Mouse (Mus musculus): ENCODE results near the gene Sdhaf1. TPM values are rescaled to one million over a fixed set of nuclear protein-coding genes. Genes with fewer than 3 reads are reported as not detected.

Sdhaf1 gene
- 13.7 and 18.8 TPM in 2 replicates for polyA plus RNA-seq (2015; fragmentation: Nextera tagmentation; extraction: Ambion mirVana)

DNA sequence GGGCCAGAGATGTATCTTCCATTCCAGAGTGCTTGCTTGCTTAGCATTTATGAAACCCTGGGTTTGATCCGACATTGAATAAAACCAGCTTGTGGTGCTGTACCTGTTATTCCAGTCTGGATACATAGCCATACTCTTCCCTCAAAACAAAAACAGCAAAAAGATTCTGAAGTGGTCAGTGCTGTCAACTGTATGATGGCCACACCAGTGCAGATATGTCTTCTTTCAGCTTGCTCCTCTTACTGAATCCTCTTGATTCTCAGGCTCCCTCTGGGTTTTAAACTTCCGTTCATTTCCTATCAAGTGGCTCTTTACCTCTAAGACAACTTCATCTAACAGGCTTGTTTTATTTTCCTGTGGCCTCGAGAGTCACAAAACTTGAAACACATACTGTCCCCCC lies at the start of gene Sdhaf1:
TSS of gene Sdhaf1 (minus strand) at position 101 of the 400 bp plus-strand sequence.
- peak within 1 kb of the TSS; percentile 79 for H3K4me3 ChIP-seq
- ATAC-seq (ENCODE audit: insufficient number of reproducible peaks, low FRiP score, low TSS enrichment, low read depth): no peak
- 0 out of 2 replicates have a peak, but pooled peaks cover 4% of the 10 kb centered on the region for H3K36me3 ChIP-seq
- H3K27ac ChIP-seq: peak within 1 kb of the TSS; percentile 87
- 70% methylated on average over 3 of the region's 3 CpGs for WGBS
- 0 out of 2 replicates have a peak, but pooled peaks cover 5% of the 10 kb centered on the region for H3K9me3 ChIP-seq
- 0 out of 2 replicates have a peak, but pooled peaks cover 4% of the 10 kb centered on the region for H3K27me3 ChIP-seq
- peak within 1 kb of the TSS; percentile 74 for H3K4me2 ChIP-seq
- H3K4me1 ChIP-seq: peaks cover 17% of the 10 kb centered on the region
- peak within 1 kb of the TSS; percentile 23; the same call in 1 of the 2 replicates for H3K9ac ChIP-seq

DNA sequence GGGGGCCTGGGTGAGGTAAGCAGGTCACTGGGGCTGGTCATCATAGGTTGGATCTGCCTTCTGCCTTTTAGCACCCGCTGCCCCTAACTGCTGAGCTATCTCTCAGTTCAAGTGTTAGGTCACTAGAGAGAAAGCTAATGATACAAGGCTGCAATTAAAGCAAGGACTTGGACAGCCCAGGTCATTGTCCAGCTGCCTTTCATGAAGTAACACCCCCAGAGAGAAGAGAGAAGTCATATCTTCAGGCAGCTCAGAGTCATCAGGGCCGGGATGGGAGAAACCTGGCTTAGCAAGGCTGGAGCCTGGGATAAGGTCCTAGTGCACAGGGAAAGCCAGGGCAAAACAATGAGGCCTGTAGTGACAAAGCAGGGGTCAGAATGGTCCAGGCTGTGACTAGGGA lies 43.8 kb upstream of the Sdhaf1 start:
- Histone ChIP-seq H3K4me1 (peaks cover 7% of the 10 kb centered on the region; the same call in 1 of the 2 replicates), H3K27me3 (peaks cover 10% of the 10 kb centered on the region), H3K9ac (no peak overlapping the region), H3K27ac (no peak overlapping the region), H3K36me3 (no peaks in the 10 kb centered on the region), H3K9me3 (no peaks in the 10 kb centered on the region), H3K4me3 (no peak overlapping the region), H3K4me2 (no peak overlapping the region)
- 72% methylated on average over 2 of the region's 2 CpGs for WGBS
- ATAC-seq (ENCODE audit: insufficient number of reproducible peaks, low FRiP score, low TSS enrichment, low read depth): no peak

DNA sequence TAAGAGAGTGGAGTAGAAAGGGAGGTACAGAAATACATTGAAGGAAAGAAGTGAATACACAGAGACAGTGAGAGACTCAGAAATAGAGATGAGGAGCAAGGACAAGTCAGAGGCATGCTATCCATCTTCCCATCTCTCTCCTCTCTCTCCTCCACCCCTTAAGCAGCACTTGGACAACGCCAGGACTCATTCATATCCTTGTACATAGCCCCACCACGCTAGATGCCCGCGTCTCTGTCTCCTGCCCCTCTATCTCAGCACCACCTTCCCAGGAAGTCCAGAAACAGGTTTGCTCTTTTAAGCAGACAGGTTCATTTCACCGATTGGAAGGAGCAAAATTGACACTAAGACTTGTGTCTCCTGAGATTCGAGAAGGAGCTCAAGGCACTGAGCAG lies 39.6 kb upstream of the Sdhaf1 start:
- no peak for ATAC-seq (ENCODE audit: insufficient number of reproducible peaks, low FRiP score, low TSS enrichment, low read depth)
- peaks cover 10% of the 10 kb centered on the region for H3K27me3 ChIP-seq
- no peak overlapping the region for H3K9ac ChIP-seq
- peak overlapping the region; percentile 63 for H3K4me2 ChIP-seq
- H3K27ac ChIP-seq: no peak overlapping the region
- peaks cover 15% of the 10 kb centered on the region for H3K36me3 ChIP-seq
- H3K4me1 ChIP-seq: peaks cover 33% of the 10 kb centered on the region
- H3K4me3 ChIP-seq: peak overlapping the region; percentile 65
- 54% methylated on average over 6 of the region's 6 CpGs for WGBS
- no peaks in the 10 kb centered on the region for H3K9me3 ChIP-seq

DNA sequence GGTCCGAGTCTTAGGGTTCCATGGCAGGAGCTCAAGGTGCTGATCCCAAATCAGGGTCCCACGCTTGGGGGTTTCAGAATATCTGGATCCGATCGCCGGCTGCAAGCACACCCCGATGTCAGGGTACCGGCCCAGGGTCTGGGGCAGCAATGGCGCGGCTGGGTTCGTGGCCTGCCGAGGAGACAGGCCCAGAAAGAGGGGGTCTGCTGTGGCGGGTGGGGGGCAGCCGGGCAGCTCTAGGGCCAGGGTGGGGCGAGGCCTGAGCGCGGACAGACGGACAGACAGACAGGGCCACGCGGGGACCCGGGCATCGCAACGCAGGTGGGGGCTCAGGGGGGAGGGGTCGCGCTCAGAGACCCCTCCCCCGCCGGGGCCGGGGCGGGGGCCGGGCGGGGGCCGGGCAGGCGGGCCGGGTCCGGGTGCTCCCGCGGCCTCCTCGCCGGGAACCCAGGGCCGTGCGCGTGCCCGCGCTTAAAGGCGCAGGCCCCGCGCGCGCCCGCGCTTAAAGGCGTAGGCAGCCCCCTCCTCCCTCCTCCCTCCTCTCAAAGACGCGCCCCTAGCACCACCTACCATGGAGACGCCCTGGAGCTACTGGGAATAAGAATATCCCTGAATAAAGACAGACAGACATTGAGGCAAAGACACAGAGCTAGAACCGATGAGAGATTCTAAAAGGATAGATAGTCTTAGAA lies 39.1 kb upstream of the Sdhaf1 start, which contains the start of gene Lrfn3:
TSS of gene Lrfn3 (minus strand) at position 121 of the 692 bp plus-strand sequence.
- H3K4me2 ChIP-seq: peak within 1 kb of the TSS; percentile 63
- peak within 1 kb of the TSS; percentile 65 for H3K4me3 ChIP-seq
- peak within 1 kb of the TSS; percentile 60 for H3K9ac ChIP-seq
- H3K27ac ChIP-seq: peak within 1 kb of the TSS; percentile 50
- H3K36me3 ChIP-seq: peaks cover 15% of the 10 kb centered on the region
- ATAC-seq (ENCODE audit: insufficient number of reproducible peaks, low FRiP score, low TSS enrichment, low read depth): peak; percentile 30; the same call in 1 of the 2 replicates
- 1% methylated on average over 49 of the region's 55 CpGs for WGBS
- H3K9me3 ChIP-seq: no peaks in the 10 kb centered on the region
- H3K27me3 ChIP-seq: peaks cover 10% of the 10 kb centered on the region
- H3K4me1 ChIP-seq: peaks cover 33% of the 10 kb centered on the region

DNA sequence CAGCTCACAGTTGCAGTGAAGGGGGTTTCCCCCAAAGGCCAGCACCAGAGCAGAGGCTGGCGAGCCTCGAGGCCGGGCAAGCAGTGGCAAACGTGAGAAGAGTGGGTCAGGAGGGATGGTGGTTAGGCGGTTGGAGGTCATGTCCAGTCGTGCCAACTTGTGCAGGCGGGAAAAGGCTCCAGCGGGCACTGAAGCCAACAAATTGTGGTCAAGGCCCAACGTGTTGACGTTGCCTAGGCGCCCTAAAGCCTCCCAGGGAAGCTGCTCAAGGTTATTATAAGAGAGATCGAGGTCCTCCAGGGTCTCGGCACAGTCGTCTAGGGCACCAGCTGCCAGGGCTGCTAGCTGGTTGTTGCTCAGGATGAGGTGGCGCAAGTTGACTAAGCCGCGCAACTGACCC lies 36.3 kb upstream of the Sdhaf1 start:
- no peaks in the 10 kb centered on the region for H3K9me3 ChIP-seq
- H3K27ac ChIP-seq: no peak overlapping the region
- H3K36me3 ChIP-seq: peaks cover 26% of the 10 kb centered on the region
- peaks cover 10% of the 10 kb centered on the region for H3K27me3 ChIP-seq
- H3K4me2 ChIP-seq: no peak overlapping the region
- H3K4me3 ChIP-seq: no peak overlapping the region
- whole genome bisulfite sequencing: 92% methylated on average over 17 of the region's 17 CpGs
- peaks cover 33% of the 10 kb centered on the region for H3K4me1 ChIP-seq
- ATAC-seq (ENCODE audit: insufficient number of reproducible peaks, low FRiP score, low TSS enrichment, low read depth): no peak
- no peak overlapping the region for H3K9ac ChIP-seq

DNA sequence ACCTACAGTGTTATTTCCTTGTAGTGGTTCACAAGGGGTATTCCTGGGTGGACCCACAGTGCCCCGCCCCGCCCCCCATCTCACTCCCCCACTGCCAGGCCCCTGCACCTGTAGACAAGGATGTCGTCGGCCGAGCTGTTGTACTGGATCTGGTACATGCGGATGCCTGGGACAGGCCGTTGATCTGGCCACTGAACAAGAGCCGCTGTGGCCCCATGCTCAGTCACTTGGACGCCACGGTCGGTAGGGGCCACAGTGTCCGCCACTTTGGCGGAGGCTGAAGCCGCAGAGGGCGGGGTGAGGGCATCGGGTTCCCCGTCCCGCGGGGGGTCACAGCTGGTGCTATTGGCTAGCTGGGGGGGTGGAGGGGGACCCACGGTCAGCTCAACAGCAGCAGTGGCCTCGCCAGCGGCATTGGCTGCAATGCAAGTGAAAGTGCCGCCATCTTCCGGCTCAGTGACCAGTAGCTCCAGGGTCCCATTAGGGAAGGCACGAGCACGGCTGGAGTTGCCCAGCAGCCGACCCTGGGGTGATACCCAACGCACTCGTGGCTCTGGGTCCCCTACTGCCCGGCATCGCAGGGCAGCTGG lies 35.7 kb upstream of the Sdhaf1 start:
- ATAC-seq (ENCODE audit: insufficient number of reproducible peaks, low FRiP score, low TSS enrichment, low read depth): no peak

DNA sequence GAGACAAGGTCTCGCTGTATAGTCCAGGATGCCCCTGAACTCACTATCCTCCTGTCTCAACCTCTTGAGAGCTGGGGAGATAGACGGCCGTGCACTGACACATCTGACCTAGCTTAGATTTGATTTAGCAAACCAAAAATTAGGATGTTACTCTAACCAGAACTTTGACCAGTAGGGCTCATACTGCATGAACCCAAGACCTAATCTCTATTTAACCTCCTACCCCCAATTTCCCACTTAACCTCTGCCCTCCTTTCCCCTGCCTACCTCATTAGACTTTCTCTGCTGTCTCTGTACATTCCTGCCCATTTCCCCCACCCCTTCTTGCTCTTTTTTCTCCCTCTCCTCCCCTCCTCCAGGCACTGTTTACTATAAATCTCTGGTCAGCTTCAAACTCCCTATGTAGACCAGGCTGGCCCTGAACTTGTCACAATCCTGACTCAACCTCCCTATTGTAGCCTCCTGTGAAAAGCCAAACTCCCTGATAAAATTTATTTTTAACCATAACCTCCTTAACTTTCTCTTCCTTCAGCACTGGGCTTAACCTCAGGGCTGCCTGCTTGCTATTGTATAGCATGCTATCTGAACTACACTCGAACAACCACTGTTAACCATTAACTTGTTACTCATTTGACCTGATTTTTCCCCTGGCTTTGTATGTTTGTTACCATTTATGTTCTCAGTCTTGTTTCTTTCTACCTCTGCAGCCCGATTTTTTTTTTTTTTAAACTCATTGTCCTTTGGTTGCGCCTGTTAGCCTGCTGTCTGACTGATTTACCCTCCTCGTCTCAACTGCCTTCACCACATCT lies 34.9 kb upstream of the Sdhaf1 start:
- Histone ChIP-seq H3K4me3 (no peak overlapping the region), H3K27ac (no peak overlapping the region), H3K4me1 (peaks cover 33% of the 10 kb centered on the region), H3K9ac (no peak overlapping the region), H3K27me3 (no peaks in the 10 kb centered on the region), H3K9me3 (no peaks in the 10 kb centered on the region), H3K36me3 (peaks cover 26% of the 10 kb centered on the region), H3K4me2 (no peak overlapping the region)
- ATAC-seq (ENCODE audit: insufficient number of reproducible peaks, low FRiP score, low TSS enrichment, low read depth): no peak
- 81% methylated on average over 7 of the region's 7 CpGs for WGBS

More for the DNA sequence above, 35.7 kb upstream of the Sdhaf1 start:
- peaks cover 26% of the 10 kb centered on the region for H3K36me3 ChIP-seq
- H3K9ac ChIP-seq: no peak overlapping the region
- H3K9me3 ChIP-seq: no peaks in the 10 kb centered on the region
- no peak overlapping the region for H3K4me2 ChIP-seq
- peaks cover 33% of the 10 kb centered on the region for H3K4me1 ChIP-seq
- 83% methylated on average over 31 of the region's 31 CpGs for WGBS
- H3K27ac ChIP-seq: no peak overlapping the region
- H3K27me3 ChIP-seq: peaks cover 6% of the 10 kb centered on the region
- no peak overlapping the region for H3K4me3 ChIP-seq

DNA sequence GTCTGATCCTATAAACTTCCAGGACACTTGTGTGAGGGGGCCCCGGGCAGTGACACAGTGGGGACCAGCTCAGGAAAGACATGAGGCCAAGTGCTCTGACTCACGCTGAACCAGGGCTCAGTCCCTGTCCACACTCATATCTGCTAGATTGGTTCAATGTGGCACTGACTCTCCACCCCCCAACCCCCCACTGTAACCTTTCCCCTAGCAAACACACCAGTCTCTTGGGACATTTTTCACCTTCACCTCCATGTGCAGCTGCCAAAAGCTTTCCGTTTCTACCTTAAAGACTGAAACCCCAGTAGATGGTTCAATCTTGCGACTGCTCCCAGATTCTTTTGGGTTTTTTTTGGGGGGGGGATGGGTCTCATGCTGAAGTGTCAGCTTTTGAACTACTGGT lies 30.4 kb upstream of the Sdhaf1 start:
- Histone ChIP-seq H3K9ac (no peak overlapping the region), H3K27me3 (peaks cover 16% of the 10 kb centered on the region), H3K4me2 (no peak overlapping the region), H3K9me3 (no peaks in the 10 kb centered on the region), H3K27ac (no peak overlapping the region), H3K4me3 (no peak overlapping the region), H3K4me1 (peaks cover 1% of the 10 kb centered on the region; the same call in 1 of the 2 replicates), H3K36me3 (0 out of 2 replicates have a peak, but pooled peaks cover 11% of the 10 kb centered on the region)
- WGBS: 62% methylated on average over 4 of the region's 4 CpGs
- no peak for ATAC-seq (ENCODE audit: insufficient number of reproducible peaks, low FRiP score, low TSS enrichment, low read depth)

DNA sequence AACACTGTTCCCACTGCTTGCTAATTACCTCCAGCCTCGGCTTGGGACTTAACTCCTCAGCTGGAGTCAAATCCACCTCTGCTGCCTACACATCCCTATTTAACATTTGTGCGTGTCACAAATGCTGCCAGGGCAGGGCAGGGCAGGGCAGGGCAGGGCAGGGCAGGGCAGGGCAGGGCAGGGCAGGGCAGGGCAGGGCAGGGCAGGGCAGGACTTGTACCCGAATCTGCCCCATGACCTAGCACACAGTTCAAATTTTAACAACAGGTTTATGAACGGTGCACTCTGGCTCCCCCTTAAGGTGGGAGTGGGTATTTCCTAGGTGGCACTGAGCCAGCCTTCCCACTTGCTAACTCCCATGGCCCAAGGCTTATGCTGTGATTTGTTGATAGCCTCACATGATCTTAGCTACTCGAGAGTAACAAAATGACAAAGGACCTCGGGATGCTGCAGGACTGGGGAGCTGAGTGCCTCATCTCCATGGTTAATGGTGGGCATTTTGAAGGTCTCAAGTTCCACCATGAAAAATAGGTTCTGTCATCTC lies 29.7 kb upstream of the Sdhaf1 start:
- 0 out of 2 replicates have a peak, but pooled peaks cover 11% of the 10 kb centered on the region for H3K36me3 ChIP-seq
- WGBS: 14% methylated on average over 6 of the region's 6 CpGs
- no peak for ATAC-seq (ENCODE audit: insufficient number of reproducible peaks, low FRiP score, low TSS enrichment, low read depth)

DNA sequence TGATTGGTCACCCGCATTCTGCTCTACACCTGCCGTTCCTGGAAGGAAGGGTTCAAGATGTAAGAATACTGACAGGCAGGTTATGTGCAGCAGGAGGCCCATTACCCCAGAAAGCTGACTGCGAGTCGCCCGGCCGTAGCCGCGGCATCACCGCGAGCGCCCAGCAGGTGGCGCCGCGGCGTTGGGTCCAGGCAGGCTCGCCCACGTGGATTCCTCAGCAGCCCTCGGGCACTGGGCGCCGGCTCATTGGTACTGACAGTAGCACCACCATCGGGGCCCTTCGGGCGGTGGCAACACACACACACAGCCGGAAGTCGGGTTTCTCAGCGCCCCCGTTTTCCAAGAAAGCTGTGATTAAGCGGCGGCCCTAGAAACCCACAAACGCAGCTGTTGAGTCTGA lies 24.1 kb upstream of the Sdhaf1 start:
- H3K36me3 ChIP-seq: no peaks in the 10 kb centered on the region
- H3K9me3 ChIP-seq: no peaks in the 10 kb centered on the region
- H3K4me3 ChIP-seq: no peak overlapping the region
- H3K9ac ChIP-seq: no peak overlapping the region
- 2% methylated on average over 30 of the region's 30 CpGs for WGBS
- H3K4me2 ChIP-seq: no peak overlapping the region
- H3K27ac ChIP-seq: no peak overlapping the region
- ATAC-seq (ENCODE audit: insufficient number of reproducible peaks, low FRiP score, low TSS enrichment, low read depth): no peak
- H3K4me1 ChIP-seq: peaks cover 7% of the 10 kb centered on the region; the same call in 1 of the 2 replicates
- H3K27me3 ChIP-seq: peaks cover 37% of the 10 kb centered on the region

More for the DNA sequence above, 29.7 kb upstream of the Sdhaf1 start:
- Histone ChIP-seq H3K4me2 (no peak overlapping the region), H3K9ac (no peak overlapping the region), H3K27ac (no peak overlapping the region), H3K4me3 (no peak overlapping the region), H3K4me1 (no peaks in the 10 kb centered on the region), H3K27me3 (peaks cover 21% of the 10 kb centered on the region), H3K9me3 (no peaks in the 10 kb centered on the region)

DNA sequence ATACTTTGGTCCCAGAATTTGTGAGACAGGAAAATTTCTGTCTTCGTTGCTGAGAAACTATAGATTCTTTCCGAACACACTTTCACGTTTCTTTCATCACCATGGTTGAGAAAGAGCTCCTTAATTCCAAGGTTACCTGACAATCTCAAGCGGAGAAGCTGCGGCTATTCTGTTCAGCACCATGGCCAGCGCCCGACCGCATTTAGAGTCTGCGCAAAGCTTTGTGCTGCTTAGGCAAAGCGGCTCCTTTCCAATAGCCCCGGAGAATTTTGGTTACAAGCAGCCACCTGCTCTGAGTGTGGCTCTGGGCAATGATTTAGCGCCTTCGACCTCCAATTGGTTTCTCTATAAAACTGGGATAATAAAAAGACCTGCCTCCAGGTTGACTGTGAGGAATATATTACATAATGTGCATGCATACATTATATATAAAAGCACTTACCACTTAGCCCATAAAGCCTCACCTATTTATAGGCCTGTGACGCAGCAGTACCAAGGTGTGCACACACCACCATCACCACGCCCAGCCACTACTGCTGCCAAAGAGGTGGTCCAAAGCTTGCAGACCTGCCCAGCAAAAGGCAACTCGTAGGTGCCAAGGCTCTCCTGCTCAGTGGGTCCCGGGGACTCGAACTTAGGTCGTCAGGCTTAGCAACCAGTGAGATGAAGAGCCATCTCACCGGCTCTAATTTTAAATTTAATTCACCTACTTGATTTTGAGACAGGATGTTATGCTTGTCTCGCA lies 23.1 kb upstream of the Sdhaf1 start:
- no peaks in the 10 kb centered on the region for H3K9me3 ChIP-seq
- H3K4me1 ChIP-seq: peaks cover 7% of the 10 kb centered on the region; the same call in 1 of the 2 replicates
- H3K36me3 ChIP-seq: no peaks in the 10 kb centered on the region
- no peak for ATAC-seq (ENCODE audit: insufficient number of reproducible peaks, low FRiP score, low TSS enrichment, low read depth)
- WGBS: 21% methylated on average over 21 of the region's 21 CpGs
- H3K27ac ChIP-seq: no peak overlapping the region
- no peak overlapping the region for H3K9ac ChIP-seq
- no peak overlapping the region for H3K4me3 ChIP-seq
- peaks cover 37% of the 10 kb centered on the region for H3K27me3 ChIP-seq
- no peak overlapping the region for H3K4me2 ChIP-seq
